Mouse (Mus musculus) thymus, postnatal 0 days (tissue): ENCODE measurements around the gene Defa36. TPM values are rescaled to one million over a fixed set of nuclear protein-coding genes. Genes with fewer than 3 reads are reported as not detected.
"Not testable (repeated sequence)": the region's sequence is repeated elsewhere in the genome, so short reads cannot be mapped to it uniquely, and the experiment has no call there.

Source experiments
- DNase-seq: peaks from one replicate; pipeline ENCODE4 v3.0.0-alpha.2; 2015; ENCODE audit warnings: low spot score
- polyA plus RNA-seq: library from polyadenylated mRNA; unstranded; fragments of >200 nt; fragmentation: Nextera tagmentation; extraction: Ambion mirVana; gene quantifications from 2 replicates; pipeline ENCODE4 v1.2.1, GENCODE M21; 2015

Gene Defa36
- not detected in 2 replicates for polyA plus RNA-seq

DNA sequence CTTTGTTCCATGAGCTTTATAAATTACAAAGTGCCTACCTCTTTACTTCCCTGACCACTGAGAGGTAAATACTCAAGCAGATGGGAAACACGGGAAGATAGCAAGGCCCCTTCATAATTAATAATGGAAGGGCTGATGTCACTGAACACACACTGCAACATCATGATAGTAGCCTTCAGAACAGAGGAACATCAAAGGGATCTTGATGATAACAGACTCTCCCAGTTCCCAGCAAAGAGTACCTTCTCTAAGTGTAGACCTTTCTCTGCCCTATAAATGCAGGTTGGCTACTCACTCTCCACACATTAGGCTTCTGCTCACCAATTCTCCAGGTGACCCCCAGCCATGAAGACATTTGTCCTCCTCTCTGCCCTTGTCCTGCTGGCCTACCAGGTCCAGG lies at the start of gene Defa36:
TSS of gene Defa36 (plus strand) at position 301 of the 400 bp plus-strand sequence.
- not testable (repeated sequence) for DNase-seq

DNA sequence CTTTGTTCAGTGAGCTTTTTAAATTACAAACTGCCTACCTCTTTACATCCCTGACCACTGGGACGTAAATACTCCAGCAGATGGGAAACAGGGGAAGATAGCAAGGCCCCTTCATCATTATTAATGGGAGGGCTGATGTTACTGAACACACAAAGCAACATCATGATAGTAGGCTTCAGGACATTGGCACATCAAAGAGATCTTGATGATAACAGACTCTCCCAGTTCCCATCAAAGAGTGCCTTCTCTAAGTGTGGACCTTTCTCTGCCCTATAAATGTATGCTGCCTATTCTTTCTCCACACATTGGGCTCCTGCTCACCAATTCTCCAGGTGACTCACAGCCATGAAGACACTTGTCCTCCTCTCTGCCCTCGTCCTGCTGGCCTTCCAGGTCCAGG lies 49.0 kb upstream of the Defa36 start, which contains the start of gene Defa2:
TSS of gene Defa2 (plus strand) at position 301 of the 400 bp plus-strand sequence.
- not testable (repeated sequence) for DNase-seq

DNA sequence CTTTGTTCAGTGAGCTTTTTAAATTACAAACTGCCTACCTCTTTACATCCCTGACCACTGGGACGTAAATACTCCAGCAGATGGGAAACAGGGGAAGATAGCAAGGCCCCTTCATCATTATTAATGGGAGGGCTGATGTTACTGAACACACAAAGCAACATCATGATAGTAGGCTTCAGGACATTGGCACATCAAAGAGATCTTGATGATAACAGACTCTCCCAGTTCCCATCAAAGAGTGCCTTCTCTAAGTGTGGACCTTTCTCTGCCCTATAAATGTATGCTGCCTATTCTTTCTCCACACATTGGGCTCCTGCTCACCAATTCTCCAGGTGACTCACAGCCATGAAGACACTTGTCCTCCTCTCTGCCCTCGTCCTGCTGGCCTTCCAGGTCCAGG lies 35.7 kb upstream of the Defa36 start, which contains the start of gene Defa33:
TSS of gene Defa33 (plus strand) at position 301 of the 400 bp plus-strand sequence.
- DNase-seq: not testable (repeated sequence)

DNA sequence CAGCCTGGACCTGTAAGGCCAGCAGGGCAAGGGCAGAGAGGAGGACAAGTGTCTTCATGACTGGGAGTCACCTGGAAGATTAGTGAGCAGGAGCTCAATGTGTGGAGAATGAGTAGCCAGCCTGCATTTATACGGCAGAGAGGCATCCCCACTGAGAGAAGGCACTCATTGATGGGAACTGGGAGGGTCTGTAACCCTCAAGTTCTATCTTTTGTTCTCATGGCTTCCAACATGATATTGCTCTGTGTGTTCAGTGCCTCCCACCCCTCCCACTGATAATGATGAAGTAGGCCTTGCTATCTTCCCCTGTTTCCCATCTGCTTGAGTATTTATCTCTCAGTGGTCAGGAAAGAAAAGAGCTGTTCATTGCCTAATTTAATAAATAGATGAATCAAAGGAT lies 29.2 kb downstream of the Defa36 start, which contains the start of gene Gm7849:
TSS of gene Gm7849 (minus strand) at position 101 of the 400 bp plus-strand sequence.
- DNase-seq: not testable (repeated sequence)

Other genes with a start within 250 kb of the Defa36 start
- gene Defa31, start 235.8 kb upstream of the Defa36 start, polyA plus RNA-seq: 0.74 TPM in 1 of 2 replicates, not detected in the other
- gene Gm15293, start 225.8 kb upstream of the Defa36 start, polyA plus RNA-seq: not detected in 2 replicates
- not detected in 2 replicates for gene Gm15292, start 177.7 kb upstream of the Defa36 start, polyA plus RNA-seq
- gene Defa27, start 111.9 kb upstream of the Defa36 start, polyA plus RNA-seq: not detected in 2 replicates
- gene Defa29, start 100.4 kb upstream of the Defa36 start, polyA plus RNA-seq: 0.28 and 0.34 TPM in 2 replicates
- not detected in 2 replicates for gene Defa2, start 48.9 kb upstream of the Defa36 start, polyA plus RNA-seq
- gene Defa33, start 35.6 kb upstream of the Defa36 start, polyA plus RNA-seq: 1.1 TPM in 1 of 2 replicates, not detected in the other
- 0.68 and 1.3 TPM in 2 replicates for gene Gm7849, start 29.1 kb downstream of the Defa36 start, polyA plus RNA-seq
- gene Defa20, start 81.8 kb downstream of the Defa36 start, polyA plus RNA-seq: 0.41 TPM in 1 of 2 replicates, not detected in the other
- 0.41 TPM in 1 of 2 replicates, not detected in the other for gene Defa32, start 101.6 kb downstream of the Defa36 start, polyA plus RNA-seq
- not detected in 2 replicates for gene Defa37, start 138.0 kb downstream of the Defa36 start, polyA plus RNA-seq
- not detected in 2 replicates for gene Defa28, start 155.6 kb downstream of the Defa36 start, polyA plus RNA-seq
- gene Gm7861, start 167.1 kb downstream of the Defa36 start, polyA plus RNA-seq: not detected in 2 replicates
- not detected in 2 replicates for gene Defa26, start 190.8 kb downstream of the Defa36 start, polyA plus RNA-seq
- gene Defa17, start 228.4 kb downstream of the Defa36 start, polyA plus RNA-seq: not detected in 2 replicates
- gene Defa34, start 238.4 kb downstream of the Defa36 start, polyA plus RNA-seq: not detected in 2 replicates